Mouse (Mus musculus) ES-E14 (cell line): Measurements from ENCODE around the gene Glb1l.

Experiments used
- CHD2 ChIP-seq: IDR thresholded peaks from 2 replicates; pipeline ENCODE4 v1.6.1; 2014; ENCODE audit warnings: mild to moderate bottlenecking, low read depth, low read length, inconsistent platforms
- MAFK ChIP-seq: IDR thresholded peaks from 2 replicates; pipeline ENCODE4 v1.6.1; 2014; ENCODE audit warnings: mild to moderate bottlenecking, low read depth, low read length, inconsistent platforms; ENCODE audit not compliant: insufficient read depth
- ZC3H11A ChIP-seq: IDR thresholded peaks from 2 replicates; pipeline ENCODE4 v1.6.1; 2012; ENCODE audit warnings: low read depth, mild to moderate bottlenecking, inconsistent platforms, low read length, borderline replicate concordance
- ZNF384 ChIP-seq: IDR thresholded peaks from 2 replicates; pipeline ENCODE4 v1.6.1; 2012; ENCODE audit warnings: low read depth, low read length, inconsistent platforms

DNA sequence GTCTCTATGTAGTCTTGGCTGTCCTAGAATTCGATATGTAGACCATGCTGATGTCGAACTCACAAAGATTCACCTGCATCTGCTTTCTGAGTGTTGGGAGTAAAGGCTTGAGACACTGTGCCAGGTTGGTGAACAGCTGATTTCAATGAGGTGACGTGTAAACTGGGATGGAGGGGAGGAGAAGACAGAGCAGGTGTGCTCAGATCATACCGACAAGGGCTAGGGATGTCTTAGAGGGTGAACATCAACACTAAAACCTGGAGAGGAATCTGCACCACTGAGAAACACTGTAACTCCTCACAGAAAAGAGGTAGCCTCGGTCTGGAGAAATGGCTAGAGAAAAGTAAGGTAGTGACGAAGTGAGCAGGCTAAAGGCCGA lies 42.5 kb downstream of the Glb1l start:
- TF ChIP-seq CHD2 (no peak), MAFK (no peak), ZNF384 (no peak), ZC3H11A (no peak)
